Mouse (Mus musculus) C2C12 (cell line): ENCODE results near the gene Ddx42. TPM values are rescaled to one million over a fixed set of nuclear protein-coding genes. Genes with fewer than 3 reads are reported as not detected.
"Not testable (repeated sequence)": the region's sequence is repeated elsewhere in the genome, so short reads cannot be mapped to it uniquely, and the experiment has no call there.

Experiments used
- H3K27me3 ChIP-seq: one replicate; pipeline ENCODE4 v1.6.1; 2011; ENCODE audit not compliant: control insufficient read depth, insufficient read depth, insufficient read length
- H3K36me3 ChIP-seq: one replicate; pipeline ENCODE4 v1.6.1; 2011; ENCODE audit not compliant: control insufficient read depth, insufficient read depth
- H3K4me3 ChIP-seq: one replicate; pipeline ENCODE4 v1.5.1; 2011; ENCODE audit warnings: mild to moderate bottlenecking, control low read depth; ENCODE audit not compliant: poor library complexity, insufficient read depth, severe bottlenecking
- H3K79me2 ChIP-seq: one replicate; pipeline ENCODE4 v1.6.1; 2011; ENCODE audit not compliant: control insufficient read depth, insufficient read depth
- H3K79me3 ChIP-seq: one replicate; pipeline ENCODE4 v1.6.1; 2011; ENCODE audit warnings: low read depth, control low read depth
- H3ac ChIP-seq: one replicate; pipeline ENCODE3; 2011; ENCODE audit warnings: low read depth; ENCODE audit not compliant: control insufficient read depth, insufficient read length
- CEBPB ChIP-seq: IDR thresholded peaks from one replicate; pipeline ENCODE4 v1.6.1; 2011; ENCODE audit warnings: low read depth, mild to moderate bottlenecking, control low read depth, moderate library complexity
- CTCF ChIP-seq: IDR thresholded peaks from one replicate; pipeline ENCODE4 v1.5.1; 2011; ENCODE audit not compliant: control insufficient read depth, insufficient read depth, insufficient read length
- FOSL1 ChIP-seq: IDR thresholded peaks from one replicate; pipeline ENCODE4 v1.8.0; 2011; ENCODE audit warnings: mild to moderate bottlenecking, low read length; ENCODE audit not compliant: poor library complexity, insufficient read depth, severe bottlenecking
- MAX ChIP-seq: IDR thresholded peaks from one replicate; pipeline ENCODE4 v1.6.1; 2011; ENCODE audit warnings: mild to moderate bottlenecking, control low read depth
- MYOD1 ChIP-seq: IDR thresholded peaks from one replicate; pipeline ENCODE4 v1.6.1; 2011; ENCODE audit warnings: low read depth; ENCODE audit not compliant: control insufficient read depth, insufficient read length
- MYOG ChIP-seq: IDR thresholded peaks from one replicate; pipeline ENCODE4 v1.6.1; 2011; ENCODE audit not compliant: control insufficient read depth, insufficient read length; ENCODE audit errors: extremely low read depth
- USF1 ChIP-seq: IDR thresholded peaks from one replicate; pipeline ENCODE4 v1.6.1; 2011; ENCODE audit warnings: low read depth, mild to moderate bottlenecking, control low read depth, moderate library complexity
- polyA plus RNA-seq: library from polyadenylated mRNA; unstranded; fragments of >200 nt; fragmentation: generic; extraction: Trizol; gene quantifications from one replicate; pipeline ENCODE4 v1.2.1, GENCODE M21; 2012; ENCODE audit warnings: missing spikeins

The Ddx42 gene
- polyA plus RNA-seq, 1 experiment = 19.5 TPM

- Histone ChIP-seq H3ac (no peak overlapping the region), H3K79me3 (no peaks in the 10 kb centered on the region), H3K27me3 (no peaks in the 10 kb centered on the region), H3K36me3 (peaks cover 37% of the 10 kb centered on the region), H3K79me2 (peaks cover 16% of the 10 kb centered on the region), H3K4me3 (no peak overlapping the region)
- TF ChIP-seq MAX = no peak
- no peak for TF ChIP-seq USF1
Observed at GRCm38 (mm10) chr11:106195341-106195740, 21.4 kb upstream of the Ddx42 start.

- peaks cover 2% of the 10 kb centered on the region for H3K79me3 ChIP-seq
- H3K79me2 ChIP-seq = no peaks in the 10 kb centered on the region
- peaks cover 64% of the 10 kb centered on the region for H3K36me3 ChIP-seq
- H3ac ChIP-seq = no peak overlapping the region
- H3K27me3 ChIP-seq = no peaks in the 10 kb centered on the region
- H3K4me3 ChIP-seq = no peak overlapping the region
- TF ChIP-seq CEBPB (no peak), USF1 (no peak), CTCF (no peak), MAX (no peak), FOSL1 (no peak), MYOG (no peak)
Observed at GRCm38 (mm10) chr11:106198277-106198676, 18.4 kb upstream of the Ddx42 start.

GRCm38 (mm10) chr11:106199997-106200396, 16.7 kb upstream of the Ddx42 start:
- H3K27me3 ChIP-seq, H3ac ChIP-seq, H3K79me2 ChIP-seq, H3K79me3 ChIP-seq, H3K4me3 ChIP-seq: not testable (repeated sequence)
- H3K36me3 ChIP-seq = peaks cover 82% of the 10 kb centered on the region

GRCm38 (mm10) chr11:106200756-106201155, 16.0 kb upstream of the Ddx42 start:
- H3K79me2 ChIP-seq = no peaks in the 10 kb centered on the region
- H3ac ChIP-seq = no peak overlapping the region
- no peaks in the 10 kb centered on the region for H3K27me3 ChIP-seq
- H3K79me3 ChIP-seq = peaks cover 2% of the 10 kb centered on the region
- H3K36me3 ChIP-seq = peaks cover 89% of the 10 kb centered on the region
- no peak overlapping the region for H3K4me3 ChIP-seq
- TF ChIP-seq CEBPB (no peak), USF1 (no peak), FOSL1 (no peak), MYOG (no peak), MYOD1 (no peak), MAX (no peak), CTCF (no peak)

GRCm38 (mm10) chr11:106201337-106202122, 15.2 kb upstream of the Ddx42 start:
- Histone ChIP-seq H3K4me3 (no peak overlapping the region), H3ac (no peak overlapping the region), H3K79me3 (peaks cover 2% of the 10 kb centered on the region), H3K79me2 (no peaks in the 10 kb centered on the region), H3K27me3 (no peaks in the 10 kb centered on the region), H3K36me3 (peaks cover 94% of the 10 kb centered on the region)
- TF ChIP-seq MYOD1 (no peak), MAX (no peak), CTCF (no peak), FOSL1 (no peak), CEBPB (no peak), MYOG (no peak), USF1 (no peak)

GRCm38 (mm10) chr11:106202123-106202465, 14.6 kb upstream of the Ddx42 start, which contains the start of gene Strada:
Strada (minus strand) TSS chr11:106202168.
- TF ChIP-seq MYOG = no peak
- no peak for TF ChIP-seq USF1
- no peak for TF ChIP-seq CTCF
- TF ChIP-seq MAX = no peak
- TF ChIP-seq FOSL1 = no peak
- no peak for TF ChIP-seq MYOD1
- TF ChIP-seq CEBPB = no peak
- H3K79me3 ChIP-seq = peaks cover 2% of the 10 kb centered on the region
- H3K27me3 ChIP-seq = no peaks in the 10 kb centered on the region
- H3ac ChIP-seq = no peak within 1 kb of the TSS
- H3K36me3 ChIP-seq = peaks cover 93% of the 10 kb centered on the region
- H3K79me2 ChIP-seq = no peaks in the 10 kb centered on the region
- H3K4me3 ChIP-seq = no peak within 1 kb of the TSS
